Mouse (Mus musculus) kidney, postnatal 14 days (tissue): ENCODE measurements around the gene Foxred2.

Experiments used
- DNase-seq: peaks from one replicate; pipeline ENCODE4 v3.0.0; 2022; ENCODE audit warnings: mixed read lengths

Foxred2 gene

GRCm38 (mm10) chr15:77913054-77913453 is 43.5 kb downstream of the Foxred2 start:
- DNase-seq = no peak

- DNase-seq = peak; percentile 42
Measured at GRCm38 (mm10) chr15:77912585-77912984, 43.9 kb downstream of the Foxred2 start.

- DNase-seq = peak; percentile 58
Measured at GRCm38 (mm10) chr15:77912048-77912447, 44.5 kb downstream of the Foxred2 start.

- DNase-seq = peak; percentile 82
Measured at GRCm38 (mm10) chr15:77911065-77911464, 45.5 kb downstream of the Foxred2 start.

GRCm38 (mm10) chr15:77907646-77908518 is 48.6 kb downstream of the Foxred2 start:
- peak; percentile 55 for DNase-seq

- peak; percentile 50 for DNase-seq
Measured at GRCm38 (mm10) chr15:77906545-77906944, 50.0 kb downstream of the Foxred2 start.

- no peak for DNase-seq
Measured at GRCm38 (mm10) chr15:77906081-77906480, 50.4 kb downstream of the Foxred2 start.

- peak; percentile 90 for DNase-seq
Measured at GRCm38 (mm10) chr15:77905275-77905970, 51.1 kb downstream of the Foxred2 start.

- DNase-seq = no peak
Measured at GRCm38 (mm10) chr15:77904363-77904892, 52.1 kb downstream of the Foxred2 start.

- peak; percentile 49 for DNase-seq
Measured at GRCm38 (mm10) chr15:77903176-77903575, 53.3 kb downstream of the Foxred2 start.

GRCm38 (mm10) chr15:77894926-77895325 is 61.6 kb downstream of the Foxred2 start:
- no peak for DNase-seq

- no peak for DNase-seq
Measured at GRCm38 (mm10) chr15:77893292-77893691, 63.2 kb downstream of the Foxred2 start.

- DNase-seq = no peak
Measured at GRCm38 (mm10) chr15:77892420-77892819, 64.1 kb downstream of the Foxred2 start.

- peak; percentile 76 for DNase-seq
Measured at GRCm38 (mm10) chr15:77891766-77892165, 64.8 kb downstream of the Foxred2 start.
